Mouse (Mus musculus): Measurements from ENCODE around the gene Cd247. TPM values are rescaled to one million over a fixed set of nuclear protein-coding genes. Genes with fewer than 3 reads are reported as not detected.

Gene Cd247
- polyA plus RNA-seq, 1 experiment from 2014 or later: 0.97 TPM

DNA sequence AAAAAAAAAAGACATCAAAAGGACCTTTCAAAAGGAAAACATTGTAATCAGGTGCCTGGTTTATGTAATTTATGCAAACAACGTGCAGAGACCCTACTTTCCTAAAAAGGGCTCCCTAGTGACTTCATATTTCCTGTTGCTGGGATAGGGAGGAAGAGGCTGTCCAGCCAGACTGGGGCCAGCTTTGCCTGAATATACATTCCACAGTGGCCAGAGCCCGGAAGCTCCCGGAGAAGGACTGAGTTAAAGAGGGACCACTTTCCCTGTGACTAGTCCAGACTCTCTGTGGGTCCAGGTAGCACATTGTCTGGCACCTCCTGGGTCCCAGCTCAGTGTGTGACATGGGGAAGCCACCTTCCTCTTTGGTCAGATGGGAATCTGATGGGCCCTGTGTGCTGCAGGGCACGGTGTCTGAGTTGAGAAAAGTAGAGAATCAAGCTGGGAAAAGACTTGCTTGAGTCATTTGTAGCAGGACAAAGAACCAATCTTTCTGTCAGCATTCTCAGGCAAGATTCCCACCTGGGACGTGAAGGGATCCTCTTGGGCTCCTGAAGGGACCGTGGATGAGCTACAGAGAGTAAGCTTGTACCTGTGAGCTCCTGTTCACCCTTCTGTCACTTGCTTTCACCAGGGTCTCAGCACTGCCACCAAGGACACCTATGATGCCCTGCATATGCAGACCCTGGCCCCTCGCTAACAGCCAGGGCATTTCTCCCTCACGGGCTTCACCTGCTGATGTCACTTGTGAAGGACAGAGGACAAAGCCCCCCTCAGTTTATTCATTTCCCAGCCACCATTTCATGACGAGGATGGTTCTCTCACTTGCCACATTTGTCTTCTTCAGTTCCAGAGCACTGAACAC is 72.1 kb downstream of the Cd247 start:
- 79% methylated on average over 9 of the region's 9 CpGs for WGBS
- H3K4me1 ChIP-seq (ENCODE audit: control insufficient read depth, insufficient read depth, low read length): peaks cover 5% of the 10 kb centered on the region

DNA sequence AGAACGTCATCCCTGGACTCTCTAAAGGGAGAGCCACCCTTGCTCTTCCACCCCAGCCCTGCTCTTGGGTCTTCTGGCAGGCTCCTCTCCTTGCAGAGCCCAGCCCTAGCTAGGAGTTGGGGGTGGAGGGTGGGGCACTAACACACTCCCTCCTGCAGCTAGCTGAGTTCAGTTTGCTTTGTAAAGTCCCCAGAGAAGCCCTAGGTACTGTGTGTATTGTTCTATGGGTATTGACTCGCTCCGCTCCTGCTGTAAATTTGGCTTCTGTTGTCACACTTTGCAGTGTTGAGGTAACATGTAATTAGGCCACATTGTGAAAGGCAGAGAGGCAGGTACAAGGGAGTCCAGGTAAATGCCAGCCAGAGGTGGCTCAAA is 72.7 kb downstream of the Cd247 start:
- H3K27me3 ChIP-seq (replicated peaks; ENCODE audit: control insufficient read depth, insufficient read depth, low read length): no peaks in the 10 kb centered on the region
- H3K27ac ChIP-seq (ENCODE audit: low read depth, low read length): no peak overlapping the region
- no peaks in the 10 kb centered on the region for H3K9me3 ChIP-seq (replicated peaks; ENCODE audit: control insufficient read depth, low read length)
- H3K4me3 ChIP-seq (ENCODE audit: low read depth, low read length): no peak overlapping the region
- H3K4me1 ChIP-seq (ENCODE audit: control insufficient read depth, insufficient read depth, low read length): peaks cover 5% of the 10 kb centered on the region
- ATAC-seq (no peak), DNase-seq (ENCODE audit: low spot score) (no peak)
- 68% methylated on average over 3 of the region's 3 CpGs for WGBS
- H3K4me2 ChIP-seq (ENCODE audit: low read length): no peak overlapping the region
- H3K9ac ChIP-seq (ENCODE audit: low read length): no peak overlapping the region
- peaks cover 9% of the 10 kb centered on the region; the same call in 1 of the 2 replicates for H3K36me3 ChIP-seq (ENCODE audit: control insufficient read depth, insufficient read depth, low read length)

More for the DNA sequence above, 72.1 kb downstream of the Cd247 start:
- peaks cover 9% of the 10 kb centered on the region; the same call in 1 of the 2 replicates for H3K36me3 ChIP-seq (ENCODE audit: control insufficient read depth, insufficient read depth, low read length)
- H3K4me2 ChIP-seq (ENCODE audit: low read length): no peak overlapping the region
- no peak overlapping the region for H3K9ac ChIP-seq (ENCODE audit: low read length)
- H3K27ac ChIP-seq (ENCODE audit: low read depth, low read length): no peak overlapping the region
- no peak for DNase-seq (ENCODE audit: low spot score)
- H3K9me3 ChIP-seq (replicated peaks; ENCODE audit: control insufficient read depth, low read length): no peaks in the 10 kb centered on the region
- no peak overlapping the region for H3K4me3 ChIP-seq (ENCODE audit: low read depth, low read length)
- no peaks in the 10 kb centered on the region for H3K27me3 ChIP-seq (replicated peaks; ENCODE audit: control insufficient read depth, insufficient read depth, low read length)
- ATAC-seq: no peak

DNA sequence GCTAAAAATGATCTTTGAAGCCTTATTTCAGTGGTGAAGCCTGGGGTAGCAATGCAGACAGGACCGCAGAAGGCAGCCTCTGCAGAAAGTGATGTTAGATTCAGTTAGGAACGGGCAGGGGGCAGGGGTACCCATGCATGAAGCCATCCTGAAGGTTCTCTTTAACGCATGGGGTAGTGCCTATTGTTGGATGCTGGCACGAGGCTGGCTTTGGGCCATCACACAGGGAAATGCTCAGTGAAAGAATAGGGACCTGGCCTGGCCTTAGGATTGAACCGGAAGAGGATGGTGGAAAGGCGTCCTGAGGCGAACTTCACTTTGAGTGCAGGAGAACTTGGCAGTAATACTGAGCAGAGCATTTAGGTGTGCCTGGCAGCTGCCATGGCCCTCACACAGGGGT is 73.6 kb downstream of the Cd247 start:
- no peak overlapping the region for H3K4me2 ChIP-seq (ENCODE audit: low read length)
- H3K4me3 ChIP-seq (ENCODE audit: low read depth, low read length): no peak overlapping the region
- peaks cover 5% of the 10 kb centered on the region for H3K4me1 ChIP-seq (ENCODE audit: control insufficient read depth, insufficient read depth, low read length)
- ATAC-seq: peak; percentile 44
- H3K9ac ChIP-seq (ENCODE audit: low read length): no peak overlapping the region
- H3K27me3 ChIP-seq (replicated peaks; ENCODE audit: control insufficient read depth, insufficient read depth, low read length): no peaks in the 10 kb centered on the region
- peaks cover 14% of the 10 kb centered on the region; the same call in 1 of the 2 replicates for H3K36me3 ChIP-seq (ENCODE audit: control insufficient read depth, insufficient read depth, low read length)
- no peak for DNase-seq (ENCODE audit: low spot score)
- H3K9me3 ChIP-seq (replicated peaks; ENCODE audit: control insufficient read depth, low read length): no peaks in the 10 kb centered on the region
- peak overlapping the region; percentile 33; the same call in 1 of the 2 replicates for H3K27ac ChIP-seq (ENCODE audit: low read depth, low read length)
- WGBS: 30% methylated on average over 7 of the region's 7 CpGs

DNA sequence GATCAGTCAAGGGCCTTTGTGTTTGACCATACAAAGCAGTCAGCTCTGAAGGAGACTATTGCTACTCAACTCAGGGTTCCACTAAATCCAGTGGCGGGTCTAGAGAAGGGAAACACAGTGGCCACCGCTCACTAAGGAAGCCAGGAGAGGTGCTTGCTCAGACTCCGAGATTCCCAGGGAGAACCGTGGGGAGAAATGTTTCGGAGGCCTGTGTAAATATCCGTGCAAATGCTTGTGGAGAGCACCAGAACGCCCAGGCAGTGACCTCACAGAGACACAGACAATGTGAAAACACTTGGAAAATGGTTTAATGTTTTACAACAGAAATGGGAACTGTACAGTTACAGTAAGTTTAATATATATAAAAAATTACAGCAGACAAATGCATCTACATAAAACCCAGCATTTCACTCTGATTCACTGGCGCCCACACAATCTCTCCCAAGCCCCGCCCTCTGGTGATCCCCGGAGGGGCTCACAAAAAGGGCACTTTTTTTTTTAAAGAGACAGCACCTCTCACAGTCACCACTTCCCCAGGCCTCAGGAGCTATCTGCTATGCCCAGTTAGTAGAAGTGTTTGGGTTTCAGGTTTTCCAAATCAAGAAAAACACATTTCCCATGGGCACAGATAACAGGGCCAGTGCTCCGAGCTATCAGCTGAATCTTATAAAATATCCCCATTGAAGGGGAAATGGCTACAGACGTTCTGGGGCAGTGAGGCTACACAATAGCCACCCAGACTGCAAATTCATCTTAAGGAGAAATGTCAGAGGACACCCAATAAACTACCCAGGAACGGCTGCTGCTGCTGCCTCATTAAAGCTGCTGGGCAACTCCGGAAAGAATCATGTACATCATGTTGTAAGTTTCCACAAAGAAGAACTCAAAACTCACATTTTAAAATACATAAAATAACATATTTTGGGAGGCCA is 76.6 kb downstream of the Cd247 start:
- peak; percentile 24 for DNase-seq (ENCODE audit: low spot score)

DNA sequence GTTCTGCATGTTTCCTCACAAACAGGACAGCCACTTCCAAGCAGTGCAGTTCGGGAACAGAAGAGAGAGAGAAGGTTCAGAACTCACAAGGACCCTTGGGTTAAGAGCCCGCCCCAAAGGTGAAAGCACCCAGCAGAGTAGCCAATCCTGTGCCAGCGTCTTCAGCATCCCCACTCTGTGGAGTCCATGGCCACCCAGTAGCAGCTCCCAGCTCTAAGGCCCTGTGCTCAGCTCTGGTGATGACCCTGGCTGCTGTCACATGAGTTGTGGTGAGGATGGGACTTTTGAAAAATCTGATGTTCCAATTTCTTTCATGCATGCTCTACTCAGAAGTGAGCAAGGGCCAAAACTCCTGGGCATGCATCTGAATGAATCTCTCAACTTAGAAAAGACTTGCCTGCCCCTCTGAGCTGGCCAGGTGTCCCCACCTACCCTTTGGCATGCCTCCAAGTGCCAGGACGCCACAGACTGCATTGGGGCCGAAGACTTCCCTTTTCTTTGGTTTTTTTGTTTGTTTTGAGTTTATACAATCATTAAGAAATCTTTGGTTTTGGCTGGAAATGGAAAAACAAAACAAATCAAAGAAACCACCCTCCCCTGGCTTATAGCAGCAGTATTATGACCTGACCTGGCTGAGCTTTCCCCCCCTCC is 78.3 kb downstream of the Cd247 start:
- H3K36me3 ChIP-seq (ENCODE audit: control insufficient read depth, insufficient read depth, low read length): peaks cover 33% of the 10 kb centered on the region
- H3K9ac ChIP-seq (ENCODE audit: low read length): no peak overlapping the region
- ATAC-seq (no peak), DNase-seq (ENCODE audit: low spot score) (no peak)
- H3K4me2 ChIP-seq (ENCODE audit: low read length): no peak overlapping the region
- 62% methylated on average over 5 of the region's 5 CpGs for WGBS
- H3K4me3 ChIP-seq (ENCODE audit: low read depth, low read length): no peak overlapping the region
- no peaks in the 10 kb centered on the region for H3K9me3 ChIP-seq (replicated peaks; ENCODE audit: control insufficient read depth, low read length)
- H3K27me3 ChIP-seq (replicated peaks; ENCODE audit: control insufficient read depth, insufficient read depth, low read length): no peaks in the 10 kb centered on the region
- no peak overlapping the region for H3K27ac ChIP-seq (ENCODE audit: low read depth, low read length)
- H3K4me1 ChIP-seq (ENCODE audit: control insufficient read depth, insufficient read depth, low read length): peaks cover 5% of the 10 kb centered on the region

More for the DNA sequence above, 76.6 kb downstream of the Cd247 start:
- ATAC-seq: no peak
- Histone ChIP-seq H3K4me2 (ENCODE audit: low read length) (no peak overlapping the region), H3K9me3 (replicated peaks; ENCODE audit: control insufficient read depth, low read length) (no peaks in the 10 kb centered on the region), H3K9ac (ENCODE audit: low read length) (no peak overlapping the region), H3K4me1 (ENCODE audit: control insufficient read depth, insufficient read depth, low read length) (peaks cover 5% of the 10 kb centered on the region), H3K27ac (ENCODE audit: low read depth, low read length) (no peak overlapping the region), H3K27me3 (replicated peaks; ENCODE audit: control insufficient read depth, insufficient read depth, low read length) (no peaks in the 10 kb centered on the region), H3K36me3 (ENCODE audit: control insufficient read depth, insufficient read depth, low read length) (peaks cover 30% of the 10 kb centered on the region), H3K4me3 (ENCODE audit: low read depth, low read length) (no peak overlapping the region)
- 61% methylated on average over 14 of the region's 14 CpGs for WGBS

DNA sequence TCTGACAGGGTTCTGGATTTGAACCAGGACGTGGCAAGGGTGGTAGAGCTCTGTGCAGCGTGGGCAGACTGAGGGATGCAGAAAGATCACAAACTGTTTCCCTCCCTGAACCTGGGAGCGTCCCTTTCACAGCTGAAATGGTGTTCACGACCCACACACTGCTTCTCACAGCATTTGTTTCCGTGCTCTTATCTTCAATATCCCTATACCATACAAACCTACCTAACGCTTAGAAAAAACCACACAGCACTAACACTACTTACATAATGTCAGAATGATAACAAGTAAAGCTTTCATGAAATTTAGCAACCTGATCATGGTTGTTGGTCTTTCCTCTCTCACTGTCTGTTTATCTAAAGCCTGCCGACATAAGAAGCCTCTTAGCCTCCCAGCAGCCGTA is 80.2 kb downstream of the Cd247 start:
- H3K36me3 ChIP-seq (ENCODE audit: control insufficient read depth, insufficient read depth, low read length): peaks cover 40% of the 10 kb centered on the region
- H3K4me3 ChIP-seq (ENCODE audit: low read depth, low read length): no peak overlapping the region
- H3K9ac ChIP-seq (ENCODE audit: low read length): no peak overlapping the region
- H3K9me3 ChIP-seq (replicated peaks; ENCODE audit: control insufficient read depth, low read length): no peaks in the 10 kb centered on the region
- ATAC-seq: no peak
- no peaks in the 10 kb centered on the region for H3K4me1 ChIP-seq (ENCODE audit: control insufficient read depth, insufficient read depth, low read length)
- WGBS: 93% methylated on average over 8 of the region's 8 CpGs
- H3K27ac ChIP-seq (ENCODE audit: low read depth, low read length): no peak overlapping the region
- DNase-seq (ENCODE audit: low spot score): no peak
- no peaks in the 10 kb centered on the region for H3K27me3 ChIP-seq (replicated peaks; ENCODE audit: control insufficient read depth, insufficient read depth, low read length)
- H3K4me2 ChIP-seq (ENCODE audit: low read length): no peak overlapping the region

DNA sequence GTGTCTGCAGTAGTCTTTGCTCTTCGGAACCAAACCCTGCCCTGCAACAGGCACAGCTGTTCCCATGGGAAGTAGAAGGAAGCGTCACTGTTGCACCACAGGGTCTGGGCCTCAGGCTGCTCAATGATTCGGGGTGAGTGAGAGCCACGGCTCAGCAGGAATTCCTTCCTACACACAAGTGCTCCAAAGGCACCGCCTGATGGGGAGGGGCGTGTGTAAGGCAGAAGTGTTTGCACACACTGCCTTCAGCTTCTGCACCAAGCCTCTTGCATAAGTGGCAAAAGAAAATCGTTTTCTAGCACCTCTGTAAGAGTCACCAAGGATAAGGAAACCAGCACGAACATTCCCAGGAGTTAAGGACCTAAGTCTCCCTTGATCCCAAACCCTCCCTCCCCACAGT is 86.2 kb downstream of the Cd247 start:
- WGBS: 36% methylated on average over 8 of the region's 8 CpGs
- no peaks in the 10 kb centered on the region for H3K27me3 ChIP-seq (replicated peaks; ENCODE audit: control insufficient read depth, insufficient read depth, low read length)
- H3K4me1 ChIP-seq (ENCODE audit: control insufficient read depth, insufficient read depth, low read length): no peaks in the 10 kb centered on the region
- H3K27ac ChIP-seq (ENCODE audit: low read depth, low read length): no peak overlapping the region
- H3K4me2 ChIP-seq (ENCODE audit: low read length): no peak overlapping the region
- no peak overlapping the region for H3K9ac ChIP-seq (ENCODE audit: low read length)
- no peak overlapping the region for H3K4me3 ChIP-seq (ENCODE audit: low read depth, low read length)
- no peaks in the 10 kb centered on the region for H3K9me3 ChIP-seq (replicated peaks; ENCODE audit: control insufficient read depth, low read length)
- peaks cover 58% of the 10 kb centered on the region for H3K36me3 ChIP-seq (ENCODE audit: control insufficient read depth, insufficient read depth, low read length)
- DNase-seq (ENCODE audit: low spot score): no peak
- ATAC-seq: no peak

DNA sequence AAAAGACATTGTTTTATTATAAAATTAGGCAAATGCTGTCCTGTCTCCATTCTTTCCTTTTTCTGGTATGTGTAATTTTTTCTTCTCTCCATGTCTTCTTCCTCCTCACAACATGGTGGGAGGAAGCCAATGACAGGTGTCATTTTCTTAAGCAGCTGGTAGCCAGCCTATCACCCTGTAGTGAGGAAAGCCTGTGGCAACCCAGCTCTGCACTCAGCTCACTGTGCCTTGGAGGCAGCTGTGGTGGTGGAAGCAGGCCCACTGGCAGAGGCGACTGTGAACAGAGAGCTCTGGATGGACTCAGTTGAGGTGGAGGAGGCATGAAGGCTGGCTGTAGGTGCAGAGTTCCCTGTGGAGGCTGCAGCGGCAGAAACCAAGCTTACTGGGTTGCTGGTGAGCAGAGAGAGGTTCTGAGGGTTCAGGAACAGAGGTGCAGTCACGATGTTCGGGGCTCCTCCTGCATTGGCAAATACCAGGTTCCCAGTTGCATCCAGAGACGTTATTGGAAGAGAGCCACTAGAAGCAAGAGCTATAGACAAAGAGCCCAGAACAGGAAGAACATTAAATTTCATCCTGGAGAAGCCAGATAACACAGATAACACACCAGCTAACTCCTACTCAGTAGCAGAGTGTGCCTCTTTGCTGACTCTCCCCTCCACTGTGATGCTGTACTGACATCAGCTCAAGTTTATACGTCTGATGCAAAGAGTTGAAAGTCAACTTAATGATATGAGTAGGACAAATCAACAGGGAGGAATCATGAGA is 87.2 kb downstream of the Cd247 start:
- Histone ChIP-seq H3K9ac (ENCODE audit: low read length) (no peak overlapping the region), H3K4me1 (ENCODE audit: control insufficient read depth, insufficient read depth, low read length) (no peaks in the 10 kb centered on the region), H3K36me3 (ENCODE audit: control insufficient read depth, insufficient read depth, low read length) (peaks cover 66% of the 10 kb centered on the region), H3K4me3 (ENCODE audit: low read depth, low read length) (no peak overlapping the region), H3K4me2 (ENCODE audit: low read length) (no peak overlapping the region), H3K27me3 (replicated peaks; ENCODE audit: control insufficient read depth, insufficient read depth, low read length) (no peaks in the 10 kb centered on the region), H3K27ac (ENCODE audit: low read depth, low read length) (no peak overlapping the region), H3K9me3 (replicated peaks; ENCODE audit: control insufficient read depth, low read length) (no peaks in the 10 kb centered on the region)
- 95% methylated on average over 6 of the region's 6 CpGs for WGBS
- no peak for ATAC-seq
- DNase-seq (ENCODE audit: low spot score): no peak
